Mouse (Mus musculus): ENCODE data around the gene Thbs4. TPM values are rescaled to one million over a fixed set of nuclear protein-coding genes. Genes with fewer than 3 reads are reported as not detected.

The Thbs4 gene
- polyA plus RNA-seq, 1 experiment from 2014 or later, result 2.6 TPM

GRCm38 (mm10) chr13:92736516-92737300 is 57.9 kb downstream of the Thbs4 start:
- no peak overlapping the region for H3K4me2 ChIP-seq
- H3K27ac ChIP-seq (replicated peaks), result peak overlapping the region; percentile 58; the same call in 1 of the 2 replicates
- peak; percentile 32; the same call in 1 of the 2 replicates for ATAC-seq (ENCODE audit: low FRiP score)
- H3K9me3 ChIP-seq (replicated peaks), result no peaks in the 10 kb centered on the region
- no peak overlapping the region for H3K4me3 ChIP-seq (replicated peaks)
- H3K4me1 ChIP-seq, result peaks cover 34% of the 10 kb centered on the region
- H3K27me3 ChIP-seq (replicated peaks), result no peaks in the 10 kb centered on the region
- WGBS, result 25% methylated on average over 11 of the region's 11 CpGs
- H3K9ac ChIP-seq (replicated peaks), result no peak overlapping the region
- H3K36me3 ChIP-seq, result no peaks in the 10 kb centered on the region

GRCm38 (mm10) chr13:92735693-92736092 is 58.9 kb downstream of the Thbs4 start:
- ATAC-seq (ENCODE audit: low FRiP score), result no peak
- WGBS, result 38% methylated on average over 1 of the region's 1 CpGs
- H3K4me3 ChIP-seq (replicated peaks), result no peak overlapping the region
- no peak overlapping the region for H3K4me2 ChIP-seq
- H3K27ac ChIP-seq (replicated peaks), result no peak overlapping the region
- H3K4me1 ChIP-seq, result peaks cover 34% of the 10 kb centered on the region
- H3K9ac ChIP-seq (replicated peaks), result no peak overlapping the region
- no peaks in the 10 kb centered on the region for H3K9me3 ChIP-seq (replicated peaks)
- H3K36me3 ChIP-seq, result no peaks in the 10 kb centered on the region
- no peaks in the 10 kb centered on the region for H3K27me3 ChIP-seq (replicated peaks)

- Histone ChIP-seq H3K9me3 (replicated peaks) (no peaks in the 10 kb centered on the region), H3K4me3 (replicated peaks) (no peak overlapping the region), H3K4me1 (peaks cover 29% of the 10 kb centered on the region), H3K27ac (replicated peaks) (peak overlapping the region; percentile 66), H3K4me2 (no peak overlapping the region), H3K36me3 (no peaks in the 10 kb centered on the region), H3K9ac (replicated peaks) (no peak overlapping the region), H3K27me3 (replicated peaks) (no peaks in the 10 kb centered on the region)
- ATAC-seq (ENCODE audit: low FRiP score), result peak; percentile 67
- WGBS, result 53% methylated on average over 11 of the region's 11 CpGs
These were observed 60.9 kb downstream of the Thbs4 start for GRCm38 (mm10) chr13:92733741-92734140.

GRCm38 (mm10) chr13:92733252-92733651 is 61.4 kb downstream of the Thbs4 start:
- Histone ChIP-seq H3K36me3 (no peaks in the 10 kb centered on the region), H3K4me2 (no peak overlapping the region), H3K4me3 (replicated peaks) (no peak overlapping the region), H3K27me3 (replicated peaks) (no peaks in the 10 kb centered on the region), H3K27ac (replicated peaks) (peak overlapping the region; percentile 66; the same call in 1 of the 2 replicates), H3K4me1 (peaks cover 29% of the 10 kb centered on the region), H3K9me3 (replicated peaks) (no peaks in the 10 kb centered on the region), H3K9ac (replicated peaks) (no peak overlapping the region)
- peak; percentile 27; the same call in 1 of the 2 replicates for ATAC-seq (ENCODE audit: low FRiP score)
- WGBS, result 39% methylated on average over 9 of the region's 9 CpGs

- no peaks in the 10 kb centered on the region for H3K27me3 ChIP-seq (replicated peaks)
- peaks cover 29% of the 10 kb centered on the region for H3K4me1 ChIP-seq
- no peak overlapping the region for H3K4me3 ChIP-seq (replicated peaks)
- H3K36me3 ChIP-seq, result no peaks in the 10 kb centered on the region
- 82% methylated on average over 5 of the region's 5 CpGs for WGBS
- H3K9ac ChIP-seq (replicated peaks), result no peak overlapping the region
- H3K9me3 ChIP-seq (replicated peaks), result no peaks in the 10 kb centered on the region
- H3K27ac ChIP-seq (replicated peaks), result 0 out of 2 replicates have a peak overlapping the region, but pooled peaks have one; percentile 7
- H3K4me2 ChIP-seq, result no peak overlapping the region
- ATAC-seq (ENCODE audit: low FRiP score), result no peak
These were observed 61.8 kb downstream of the Thbs4 start for GRCm38 (mm10) chr13:92732836-92733235.

GRCm38 (mm10) chr13:92731811-92732210 is 62.8 kb downstream of the Thbs4 start:
- Histone ChIP-seq H3K27ac (replicated peaks) (no peak overlapping the region), H3K36me3 (no peaks in the 10 kb centered on the region), H3K4me2 (no peak overlapping the region), H3K9ac (replicated peaks) (no peak overlapping the region), H3K4me1 (peaks cover 25% of the 10 kb centered on the region; the same call in 1 of the 2 replicates), H3K4me3 (replicated peaks) (no peak overlapping the region), H3K27me3 (replicated peaks) (no peaks in the 10 kb centered on the region), H3K9me3 (replicated peaks) (no peaks in the 10 kb centered on the region)
- peak; percentile 32 for ATAC-seq (ENCODE audit: low FRiP score)
- WGBS, result 35% methylated on average over 6 of the region's 6 CpGs

- Histone ChIP-seq H3K9ac (replicated peaks) (no peak overlapping the region), H3K36me3 (no peaks in the 10 kb centered on the region), H3K27me3 (replicated peaks) (no peaks in the 10 kb centered on the region), H3K4me1 (peaks cover 13% of the 10 kb centered on the region; the same call in 1 of the 2 replicates), H3K4me3 (replicated peaks) (no peak overlapping the region), H3K27ac (replicated peaks) (no peak overlapping the region), H3K9me3 (replicated peaks) (no peaks in the 10 kb centered on the region), H3K4me2 (no peak overlapping the region)
- ATAC-seq (ENCODE audit: low FRiP score), result no peak
- 68% methylated on average over 13 of the region's 13 CpGs for WGBS
These were observed 64.8 kb downstream of the Thbs4 start for GRCm38 (mm10) chr13:92729811-92730210.

- H3K27ac ChIP-seq (replicated peaks), result no peak overlapping the region
- no peaks in the 10 kb centered on the region for H3K4me1 ChIP-seq
- no peak overlapping the region for H3K4me3 ChIP-seq (replicated peaks)
- no peak overlapping the region for H3K4me2 ChIP-seq
- H3K36me3 ChIP-seq, result no peaks in the 10 kb centered on the region
- ATAC-seq (ENCODE audit: low FRiP score), result no peak
- H3K9ac ChIP-seq (replicated peaks), result no peak overlapping the region
- WGBS, result 69% methylated on average over 5 of the region's 5 CpGs
- no peaks in the 10 kb centered on the region for H3K27me3 ChIP-seq (replicated peaks)
- no peaks in the 10 kb centered on the region for H3K9me3 ChIP-seq (replicated peaks)
These were observed 72.2 kb downstream of the Thbs4 start for GRCm38 (mm10) chr13:92722389-92722788.

- no peak overlapping the region for H3K27ac ChIP-seq (replicated peaks)
- H3K4me2 ChIP-seq, result no peak overlapping the region
- 91% methylated on average over 4 of the region's 4 CpGs for WGBS
- no peaks in the 10 kb centered on the region for H3K4me1 ChIP-seq
- no peak overlapping the region for H3K4me3 ChIP-seq (replicated peaks)
- no peaks in the 10 kb centered on the region for H3K27me3 ChIP-seq (replicated peaks)
- H3K9me3 ChIP-seq (replicated peaks), result no peaks in the 10 kb centered on the region
- no peak overlapping the region for H3K9ac ChIP-seq (replicated peaks)
- no peaks in the 10 kb centered on the region for H3K36me3 ChIP-seq
- ATAC-seq (ENCODE audit: low FRiP score), result no peak
These were observed 73.6 kb downstream of the Thbs4 start for GRCm38 (mm10) chr13:92721006-92721405.

- Histone ChIP-seq H3K27ac (replicated peaks) (no peak overlapping the region), H3K9ac (replicated peaks) (no peak overlapping the region), H3K4me2 (no peak overlapping the region), H3K4me1 (no peaks in the 10 kb centered on the region), H3K4me3 (replicated peaks) (no peak overlapping the region), H3K9me3 (replicated peaks) (no peaks in the 10 kb centered on the region), H3K27me3 (replicated peaks) (no peaks in the 10 kb centered on the region), H3K36me3 (no peaks in the 10 kb centered on the region)
- ATAC-seq (ENCODE audit: low FRiP score), result no peak
- 97% methylated on average over 3 of the region's 3 CpGs for WGBS
These were observed 76.6 kb downstream of the Thbs4 start for GRCm38 (mm10) chr13:92717851-92718665.

GRCm38 (mm10) chr13:92712619-92713018 is 82.0 kb downstream of the Thbs4 start:
- Histone ChIP-seq H3K4me1 (no peaks in the 10 kb centered on the region), H3K27me3 (replicated peaks) (no peaks in the 10 kb centered on the region), H3K27ac (replicated peaks) (no peak overlapping the region), H3K36me3 (peaks cover 19% of the 10 kb centered on the region), H3K4me3 (replicated peaks) (no peak overlapping the region), H3K9me3 (replicated peaks) (no peaks in the 10 kb centered on the region), H3K9ac (replicated peaks) (no peak overlapping the region), H3K4me2 (no peak overlapping the region)
- WGBS, result 93% methylated on average over 4 of the region's 4 CpGs
- no peak for ATAC-seq (ENCODE audit: low FRiP score)

- Histone ChIP-seq H3K4me2 (no peak overlapping the region), H3K4me1 (no peaks in the 10 kb centered on the region), H3K36me3 (peaks cover 25% of the 10 kb centered on the region), H3K9me3 (replicated peaks) (no peaks in the 10 kb centered on the region), H3K4me3 (replicated peaks) (no peak overlapping the region), H3K27me3 (replicated peaks) (no peaks in the 10 kb centered on the region), H3K27ac (replicated peaks) (no peak overlapping the region), H3K9ac (replicated peaks) (no peak overlapping the region)
- WGBS, result 100% methylated on average over 1 of the region's 1 CpGs
- ATAC-seq (ENCODE audit: low FRiP score), result no peak
These were observed 82.8 kb downstream of the Thbs4 start for GRCm38 (mm10) chr13:92711821-92712220.
